Mouse (Mus musculus): ENCODE results near the gene Chd2. TPM values are rescaled to one million over a fixed set of nuclear protein-coding genes. Genes with fewer than 3 reads are reported as not detected.

Chd2 gene
- polyA plus RNA-seq, 1 experiment from 2014 or later, result 70.9 TPM

GRCm38 (mm10) chr7:73422223-73423113, 119.2 kb downstream of the Chd2 start:
- ATAC-seq (ENCODE audit: low FRiP score, low TSS enrichment), result no peak; the same call in none of the 2 replicates
- H3K27me3 ChIP-seq (ENCODE audit: control insufficient read depth, insufficient read depth, low read length), result no peaks in the 10 kb centered on the region
- H3K9ac ChIP-seq (ENCODE audit: low read depth, low read length), result no peak overlapping the region
- H3K4me1 ChIP-seq (ENCODE audit: control insufficient read depth, insufficient read depth, low read length), result peaks cover 8% of the 10 kb centered on the region; the same call in 1 of the 2 replicates
- H3K9me3 ChIP-seq (ENCODE audit: control insufficient read depth, low read length), result no peaks in the 10 kb centered on the region
- no peak overlapping the region for H3K4me2 ChIP-seq (replicated peaks; ENCODE audit: low read depth, low read length)
- H3K4me3 ChIP-seq (ENCODE audit: low read length), result no peak overlapping the region
- H3K27ac ChIP-seq (ENCODE audit: low read depth, low read length), result no peak overlapping the region
- H3K36me3 ChIP-seq (ENCODE audit: control insufficient read depth, insufficient read depth, low read length), result peaks cover 24% of the 10 kb centered on the region
- WGBS, result 28% methylated on average over 12 of the region's 12 CpGs

DNA sequence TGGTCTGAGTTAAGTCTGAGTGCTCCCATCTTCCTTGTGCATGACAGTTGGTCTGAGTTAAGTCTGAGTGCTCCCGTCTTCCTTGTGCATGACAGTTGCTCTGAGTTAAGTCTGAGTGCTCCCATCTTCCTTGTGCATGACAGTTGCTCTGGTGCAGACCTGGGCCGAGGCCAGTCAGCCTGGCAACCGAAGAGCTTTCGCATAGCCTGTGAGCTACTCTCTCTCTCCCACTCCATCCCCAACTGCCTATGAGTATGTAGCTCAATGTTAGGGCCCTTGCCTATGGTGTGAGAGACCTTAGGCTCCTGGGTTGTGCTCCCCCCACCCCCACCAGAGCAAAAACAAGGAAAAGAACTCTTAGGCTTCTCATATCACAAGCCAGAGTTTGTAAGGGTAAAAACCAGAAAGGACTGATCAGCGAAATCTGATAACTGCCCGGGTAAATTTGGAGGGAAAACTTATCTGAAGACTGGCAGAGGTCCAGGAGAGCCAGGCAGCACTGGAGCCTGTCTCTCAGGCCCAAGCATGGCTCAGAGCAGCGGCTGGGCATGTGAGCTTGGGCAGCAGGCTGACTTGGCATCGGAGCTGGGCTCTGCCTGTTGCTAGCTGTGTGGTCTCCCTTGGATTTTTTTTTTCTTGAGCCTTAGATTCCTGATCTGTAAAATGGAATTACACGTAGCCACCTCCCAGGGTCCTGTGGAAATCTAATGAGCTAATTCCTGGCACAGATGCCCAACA, 120.2 kb downstream of the Chd2 start:
- Histone ChIP-seq H3K9ac (ENCODE audit: low read depth, low read length) (0 out of 2 replicates have a peak overlapping the region, but pooled peaks have one; percentile 4), H3K4me2 (replicated peaks; ENCODE audit: low read depth, low read length) (no peak overlapping the region), H3K9me3 (ENCODE audit: control insufficient read depth, low read length) (no peaks in the 10 kb centered on the region), H3K4me3 (ENCODE audit: low read length) (no peak overlapping the region), H3K36me3 (ENCODE audit: control insufficient read depth, insufficient read depth, low read length) (peaks cover 21% of the 10 kb centered on the region), H3K4me1 (ENCODE audit: control insufficient read depth, insufficient read depth, low read length) (peaks cover 8% of the 10 kb centered on the region; the same call in 1 of the 2 replicates), H3K27ac (ENCODE audit: low read depth, low read length) (no peak overlapping the region), H3K27me3 (ENCODE audit: control insufficient read depth, insufficient read depth, low read length) (no peaks in the 10 kb centered on the region)
- no peak for ATAC-seq (ENCODE audit: low FRiP score, low TSS enrichment)
- 74% methylated on average over 9 of the region's 9 CpGs for WGBS

- H3K4me1 ChIP-seq (ENCODE audit: control insufficient read depth, insufficient read depth, low read length), result peaks cover 8% of the 10 kb centered on the region; the same call in 1 of the 2 replicates
- H3K36me3 ChIP-seq (ENCODE audit: control insufficient read depth, insufficient read depth, low read length), result peaks cover 22% of the 10 kb centered on the region
- H3K4me2 ChIP-seq (replicated peaks; ENCODE audit: low read depth, low read length), result no peak overlapping the region
- H3K4me3 ChIP-seq (ENCODE audit: low read length), result no peak overlapping the region
- ATAC-seq (ENCODE audit: low FRiP score, low TSS enrichment), result no peak
- H3K27ac ChIP-seq (ENCODE audit: low read depth, low read length), result no peak overlapping the region
- no peak overlapping the region for H3K9ac ChIP-seq (ENCODE audit: low read depth, low read length)
- no peaks in the 10 kb centered on the region for H3K9me3 ChIP-seq (ENCODE audit: control insufficient read depth, low read length)
- H3K27me3 ChIP-seq (ENCODE audit: control insufficient read depth, insufficient read depth, low read length), result no peaks in the 10 kb centered on the region
- 56% methylated on average over 5 of the region's 5 CpGs for WGBS
These were observed 120.8 kb downstream of the Chd2 start for GRCm38 (mm10) chr7:73420827-73421226.

- H3K27ac ChIP-seq (ENCODE audit: low read depth, low read length), result no peak overlapping the region
- no peaks in the 10 kb centered on the region for H3K9me3 ChIP-seq (ENCODE audit: control insufficient read depth, low read length)
- no peak overlapping the region for H3K9ac ChIP-seq (ENCODE audit: low read depth, low read length)
- 53% methylated on average over 7 of the region's 7 CpGs for WGBS
- H3K27me3 ChIP-seq (ENCODE audit: control insufficient read depth, insufficient read depth, low read length), result no peaks in the 10 kb centered on the region
- H3K4me2 ChIP-seq (replicated peaks; ENCODE audit: low read depth, low read length), result no peak overlapping the region
- ATAC-seq (ENCODE audit: low FRiP score, low TSS enrichment), result peak; percentile 10; the same call in 1 of the 2 replicates
- H3K4me3 ChIP-seq (ENCODE audit: low read length), result no peak overlapping the region
- peaks cover 30% of the 10 kb centered on the region for H3K36me3 ChIP-seq (ENCODE audit: control insufficient read depth, insufficient read depth, low read length)
- H3K4me1 ChIP-seq (ENCODE audit: control insufficient read depth, insufficient read depth, low read length), result peaks cover 8% of the 10 kb centered on the region; the same call in 1 of the 2 replicates
These were observed 122.3 kb downstream of the Chd2 start for GRCm38 (mm10) chr7:73419375-73419774.

- no peak overlapping the region for H3K27ac ChIP-seq (ENCODE audit: low read depth, low read length)
- H3K9me3 ChIP-seq (ENCODE audit: control insufficient read depth, low read length), result no peaks in the 10 kb centered on the region
- 0 out of 2 replicates have a peak, but pooled peaks cover 1% of the 10 kb centered on the region for H3K4me1 ChIP-seq (ENCODE audit: control insufficient read depth, insufficient read depth, low read length)
- no peak for ATAC-seq (ENCODE audit: low FRiP score, low TSS enrichment)
- H3K27me3 ChIP-seq (ENCODE audit: control insufficient read depth, insufficient read depth, low read length), result no peaks in the 10 kb centered on the region
- 88% methylated on average over 14 of the region's 14 CpGs for WGBS
- H3K36me3 ChIP-seq (ENCODE audit: control insufficient read depth, insufficient read depth, low read length), result peaks cover 62% of the 10 kb centered on the region
- no peak overlapping the region for H3K4me2 ChIP-seq (replicated peaks; ENCODE audit: low read depth, low read length)
- no peak overlapping the region for H3K9ac ChIP-seq (ENCODE audit: low read depth, low read length)
- no peak overlapping the region for H3K4me3 ChIP-seq (ENCODE audit: low read length)
These were observed 127.4 kb downstream of the Chd2 start for GRCm38 (mm10) chr7:73414192-73414591.

DNA sequence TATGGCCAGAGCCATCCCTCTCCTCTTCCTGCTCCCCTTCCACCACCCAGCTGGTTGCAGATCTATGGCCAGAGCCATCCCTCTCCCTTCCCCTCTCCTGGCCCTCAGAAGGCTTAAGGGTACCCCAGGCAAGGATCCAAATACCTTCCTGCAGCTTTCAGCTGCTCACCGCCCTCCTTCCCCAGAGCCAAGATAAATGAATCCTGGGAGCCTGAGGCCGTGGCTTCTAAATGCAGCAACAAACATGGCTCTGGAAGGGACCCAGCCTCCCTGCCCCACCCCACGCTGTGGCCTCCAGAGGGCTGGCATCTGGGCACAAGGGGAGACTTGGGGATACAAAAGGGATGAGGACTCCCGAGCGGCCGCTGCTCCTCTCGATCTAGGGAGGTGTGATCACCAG, 129.2 kb downstream of the Chd2 start:
- Histone ChIP-seq H3K9ac (ENCODE audit: low read depth, low read length) (no peak overlapping the region), H3K27me3 (ENCODE audit: control insufficient read depth, insufficient read depth, low read length) (no peaks in the 10 kb centered on the region), H3K27ac (ENCODE audit: low read depth, low read length) (no peak overlapping the region), H3K9me3 (ENCODE audit: control insufficient read depth, low read length) (no peaks in the 10 kb centered on the region), H3K4me2 (replicated peaks; ENCODE audit: low read depth, low read length) (no peak overlapping the region), H3K36me3 (ENCODE audit: control insufficient read depth, insufficient read depth, low read length) (peaks cover 50% of the 10 kb centered on the region), H3K4me1 (ENCODE audit: control insufficient read depth, insufficient read depth, low read length) (no peaks in the 10 kb centered on the region), H3K4me3 (ENCODE audit: low read length) (no peak overlapping the region)
- WGBS, result 72% methylated on average over 7 of the region's 7 CpGs
- ATAC-seq (ENCODE audit: low FRiP score, low TSS enrichment), result no peak

DNA sequence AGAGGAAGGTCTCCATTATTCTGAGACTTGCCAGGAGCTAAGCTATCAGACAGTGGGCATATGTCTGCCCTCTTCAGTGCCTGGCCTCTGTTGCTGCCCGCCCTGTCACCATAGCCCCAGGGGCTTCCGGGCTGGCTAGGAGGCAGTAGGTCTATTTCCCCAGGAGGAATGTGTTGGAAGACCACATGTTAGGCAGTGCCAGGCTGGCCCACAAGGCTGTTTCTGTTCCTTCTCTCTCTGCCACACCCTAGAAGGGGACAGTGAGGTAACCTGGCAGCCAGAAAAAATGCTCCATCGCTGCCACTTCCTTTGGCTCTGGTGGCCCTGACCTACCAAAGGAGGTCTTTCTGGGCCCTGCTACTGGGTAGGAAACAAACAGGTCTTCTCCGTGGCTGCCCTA, 129.6 kb downstream of the Chd2 start:
- Histone ChIP-seq H3K4me3 (ENCODE audit: low read length) (no peak overlapping the region), H3K27me3 (ENCODE audit: control insufficient read depth, insufficient read depth, low read length) (no peaks in the 10 kb centered on the region), H3K9ac (ENCODE audit: low read depth, low read length) (no peak overlapping the region), H3K36me3 (ENCODE audit: control insufficient read depth, insufficient read depth, low read length) (peaks cover 46% of the 10 kb centered on the region), H3K4me1 (ENCODE audit: control insufficient read depth, insufficient read depth, low read length) (no peaks in the 10 kb centered on the region), H3K27ac (ENCODE audit: low read depth, low read length) (no peak overlapping the region), H3K4me2 (replicated peaks; ENCODE audit: low read depth, low read length) (no peak overlapping the region), H3K9me3 (ENCODE audit: control insufficient read depth, low read length) (no peaks in the 10 kb centered on the region)
- WGBS, result 92% methylated on average over 4 of the region's 4 CpGs
- no peak for ATAC-seq (ENCODE audit: low FRiP score, low TSS enrichment)

- Histone ChIP-seq H3K4me2 (replicated peaks; ENCODE audit: low read depth, low read length) (no peak overlapping the region), H3K9me3 (ENCODE audit: control insufficient read depth, low read length) (no peaks in the 10 kb centered on the region), H3K27ac (ENCODE audit: low read depth, low read length) (no peak overlapping the region), H3K27me3 (ENCODE audit: control insufficient read depth, insufficient read depth, low read length) (no peaks in the 10 kb centered on the region), H3K36me3 (ENCODE audit: control insufficient read depth, insufficient read depth, low read length) (peaks cover 46% of the 10 kb centered on the region), H3K9ac (ENCODE audit: low read depth, low read length) (no peak overlapping the region), H3K4me3 (ENCODE audit: low read length) (no peak overlapping the region), H3K4me1 (ENCODE audit: control insufficient read depth, insufficient read depth, low read length) (no peaks in the 10 kb centered on the region)
- ATAC-seq (ENCODE audit: low FRiP score, low TSS enrichment), result no peak
- WGBS, result 82% methylated on average over 7 of the region's 7 CpGs
These were observed 130.1 kb downstream of the Chd2 start for GRCm38 (mm10) chr7:73411523-73411922.

DNA sequence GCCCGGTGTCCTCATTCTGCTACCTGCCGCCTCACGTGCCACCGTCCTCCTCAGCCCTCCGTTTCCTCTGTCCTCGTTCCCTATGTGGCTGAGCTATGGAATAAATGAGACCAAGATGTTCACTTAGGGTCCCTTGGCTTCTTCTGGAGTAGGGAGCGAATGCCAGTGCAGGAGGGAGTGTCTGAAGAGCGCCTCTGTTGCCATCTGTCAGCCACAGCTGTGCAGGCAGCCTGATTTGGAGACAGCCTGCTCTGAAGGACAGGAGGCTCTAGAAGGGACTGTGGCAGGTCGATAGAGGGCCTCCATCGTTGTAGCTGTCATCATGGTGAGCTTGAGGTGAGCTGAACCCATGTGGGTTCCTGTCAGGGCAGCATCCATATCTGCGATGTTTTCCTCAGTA, 136.1 kb downstream of the Chd2 start:
- Histone ChIP-seq H3K4me1 (ENCODE audit: control insufficient read depth, insufficient read depth, low read length) (peaks cover 20% of the 10 kb centered on the region), H3K4me2 (replicated peaks; ENCODE audit: low read depth, low read length) (no peak overlapping the region), H3K4me3 (ENCODE audit: low read length) (no peak overlapping the region), H3K27ac (ENCODE audit: low read depth, low read length) (no peak overlapping the region), H3K9me3 (ENCODE audit: control insufficient read depth, low read length) (no peaks in the 10 kb centered on the region), H3K36me3 (ENCODE audit: control insufficient read depth, insufficient read depth, low read length) (peaks cover 21% of the 10 kb centered on the region), H3K9ac (ENCODE audit: low read depth, low read length) (no peak overlapping the region), H3K27me3 (ENCODE audit: control insufficient read depth, insufficient read depth, low read length) (no peaks in the 10 kb centered on the region)
- ATAC-seq (ENCODE audit: low FRiP score, low TSS enrichment), result no peak
- 96% methylated on average over 11 of the region's 11 CpGs for WGBS
